Mouse (Mus musculus): ENCODE data around the gene Gm10295. TPM values are rescaled to one million over a fixed set of nuclear protein-coding genes. Genes with fewer than 3 reads are reported as not detected.

Gm10295 gene
- polyA plus RNA-seq, 1 experiment from 2014 or later: not detected

- no peak overlapping the region for H3K9ac ChIP-seq (replicated peaks; ENCODE audit: low read length)
- H3K27me3 ChIP-seq (ENCODE audit: control insufficient read depth, insufficient read depth, low read length): no peaks in the 10 kb centered on the region
- DNase-seq (ENCODE audit: low spot score) (no peak), ATAC-seq (replicated peaks; ENCODE audit: insufficient number of reproducible peaks, low FRiP score, low TSS enrichment, low read depth) (no peak)
- no peaks in the 10 kb centered on the region; the same call in 1 of the 2 replicates for H3K4me1 ChIP-seq (ENCODE audit: control insufficient read depth, insufficient read depth, low read length)
- no peak overlapping the region for H3K4me2 ChIP-seq (ENCODE audit: low read depth, low read length)
- H3K4me3 ChIP-seq (ENCODE audit: low read depth, low read length): no peak overlapping the region
- no peak overlapping the region for H3K27ac ChIP-seq (replicated peaks; ENCODE audit: low read depth, low read length)
- 25% methylated on average over 6 of the region's 6 CpGs for WGBS
- no peaks in the 10 kb centered on the region for H3K9me3 ChIP-seq (replicated peaks; ENCODE audit: control insufficient read depth, low read length)
- no peaks in the 10 kb centered on the region for H3K36me3 ChIP-seq (replicated peaks; ENCODE audit: control insufficient read depth, insufficient read depth, low read depth, low read length)
Measured at GRCm38 (mm10) chr7:71386050-71386449, 34.8 kb upstream of the Gm10295 start.

- H3K4me3 ChIP-seq (ENCODE audit: low read depth, low read length): no peak overlapping the region
- no peaks in the 10 kb centered on the region for H3K27me3 ChIP-seq (ENCODE audit: control insufficient read depth, insufficient read depth, low read length)
- no peaks in the 10 kb centered on the region for H3K36me3 ChIP-seq (replicated peaks; ENCODE audit: control insufficient read depth, insufficient read depth, low read depth, low read length)
- no peaks in the 10 kb centered on the region for H3K9me3 ChIP-seq (replicated peaks; ENCODE audit: control insufficient read depth, low read length)
- WGBS: 36% methylated on average over 7 of the region's 7 CpGs
- H3K27ac ChIP-seq (replicated peaks; ENCODE audit: low read depth, low read length): no peak overlapping the region
- no peak for ATAC-seq (replicated peaks; ENCODE audit: insufficient number of reproducible peaks, low FRiP score, low TSS enrichment, low read depth)
- H3K4me1 ChIP-seq (ENCODE audit: control insufficient read depth, insufficient read depth, low read length): no peaks in the 10 kb centered on the region; the same call in 1 of the 2 replicates
- H3K9ac ChIP-seq (replicated peaks; ENCODE audit: low read length): no peak overlapping the region
- no peak overlapping the region for H3K4me2 ChIP-seq (ENCODE audit: low read depth, low read length)
- no peak for DNase-seq (ENCODE audit: low spot score)
Measured at GRCm38 (mm10) chr7:71384921-71385320, 33.6 kb upstream of the Gm10295 start.

DNA sequence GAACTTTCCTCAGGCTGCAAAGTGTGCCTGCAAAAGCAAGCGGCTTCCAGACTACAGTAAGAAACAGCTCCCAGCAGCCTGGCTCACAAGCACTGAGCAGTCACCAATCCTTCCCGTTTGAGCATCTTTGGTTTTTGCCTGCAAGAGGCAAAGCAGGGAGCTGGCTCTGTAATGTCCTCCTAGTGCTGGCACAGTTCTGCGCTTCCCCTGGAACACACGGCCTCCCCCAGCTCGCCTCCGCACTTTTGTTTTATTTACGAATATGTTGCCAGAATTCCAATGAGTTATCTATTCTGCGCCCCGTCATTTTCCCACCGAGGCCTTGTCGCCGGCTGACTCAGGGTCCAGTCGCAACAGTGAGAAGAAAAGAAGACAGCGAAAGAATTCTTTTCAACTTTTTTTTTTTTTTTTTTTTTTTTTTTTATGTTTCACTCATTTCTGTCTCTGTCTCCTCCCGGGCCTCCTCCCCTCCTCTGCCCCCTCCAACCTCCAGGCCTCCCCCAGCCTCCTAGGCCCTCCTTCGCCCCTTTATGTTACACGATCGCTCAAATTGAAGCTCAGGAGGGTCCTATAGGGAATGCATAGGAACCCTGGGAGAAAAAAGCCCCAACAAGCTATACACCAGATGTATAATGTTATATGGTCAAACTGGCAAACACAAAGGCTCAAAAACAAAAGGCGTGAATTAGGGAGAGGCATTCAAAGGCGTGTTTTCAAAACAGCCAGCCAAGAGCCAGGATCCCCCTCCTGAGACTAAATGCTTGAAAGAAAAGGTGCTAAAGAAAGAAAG, 32.3 kb upstream of the Gm10295 start:
- Histone ChIP-seq H3K9ac (replicated peaks; ENCODE audit: low read length) (peak overlapping the region; percentile 14; the same call in 1 of the 2 replicates), H3K36me3 (replicated peaks; ENCODE audit: control insufficient read depth, insufficient read depth, low read depth, low read length) (no peaks in the 10 kb centered on the region), H3K27ac (replicated peaks; ENCODE audit: low read depth, low read length) (peak overlapping the region; percentile 43; the same call in 1 of the 2 replicates), H3K4me3 (ENCODE audit: low read depth, low read length) (no peak overlapping the region), H3K27me3 (ENCODE audit: control insufficient read depth, insufficient read depth, low read length) (no peaks in the 10 kb centered on the region), H3K4me2 (ENCODE audit: low read depth, low read length) (peak overlapping the region; percentile 2; the same call in 1 of the 2 replicates), H3K4me1 (ENCODE audit: control insufficient read depth, insufficient read depth, low read length) (no peaks in the 10 kb centered on the region; the same call in 1 of the 2 replicates), H3K9me3 (replicated peaks; ENCODE audit: control insufficient read depth, low read length) (no peaks in the 10 kb centered on the region)
- peak; percentile 79 for ATAC-seq (replicated peaks; ENCODE audit: insufficient number of reproducible peaks, low FRiP score, low TSS enrichment, low read depth)
- 15% methylated on average over 20 of the region's 20 CpGs for WGBS
- peak; percentile 60 for DNase-seq (ENCODE audit: low spot score)

GRCm38 (mm10) chr7:71379826-71380825, 28.8 kb upstream of the Gm10295 start:
- no peaks in the 10 kb centered on the region; the same call in 1 of the 2 replicates for H3K4me1 ChIP-seq (ENCODE audit: control insufficient read depth, insufficient read depth, low read length)

GRCm38 (mm10) chr7:71378812-71379760, 27.8 kb upstream of the Gm10295 start:
- Histone ChIP-seq H3K4me2 (ENCODE audit: low read depth, low read length) (no peak overlapping the region), H3K36me3 (replicated peaks; ENCODE audit: control insufficient read depth, insufficient read depth, low read depth, low read length) (no peaks in the 10 kb centered on the region), H3K27ac (replicated peaks; ENCODE audit: low read depth, low read length) (no peak overlapping the region), H3K9ac (replicated peaks; ENCODE audit: low read length) (no peak overlapping the region), H3K9me3 (replicated peaks; ENCODE audit: control insufficient read depth, low read length) (no peaks in the 10 kb centered on the region), H3K4me1 (ENCODE audit: control insufficient read depth, insufficient read depth, low read length) (no peaks in the 10 kb centered on the region; the same call in 1 of the 2 replicates), H3K4me3 (ENCODE audit: low read depth, low read length) (no peak overlapping the region), H3K27me3 (ENCODE audit: control insufficient read depth, insufficient read depth, low read length) (no peaks in the 10 kb centered on the region)
- DNase-seq (ENCODE audit: low spot score) (peak; percentile 78), ATAC-seq (replicated peaks; ENCODE audit: insufficient number of reproducible peaks, low FRiP score, low TSS enrichment, low read depth) (no peak; the same call in 1 of the 2 replicates)
- 63% methylated on average over 18 of the region's 18 CpGs for WGBS

More at GRCm38 (mm10) chr7:71379826-71380825, 28.8 kb upstream of the Gm10295 start:
- Histone ChIP-seq H3K36me3 (replicated peaks; ENCODE audit: control insufficient read depth, insufficient read depth, low read depth, low read length) (no peaks in the 10 kb centered on the region), H3K4me2 (ENCODE audit: low read depth, low read length) (no peak overlapping the region), H3K9me3 (replicated peaks; ENCODE audit: control insufficient read depth, low read length) (no peaks in the 10 kb centered on the region), H3K27ac (replicated peaks; ENCODE audit: low read depth, low read length) (no peak overlapping the region), H3K9ac (replicated peaks; ENCODE audit: low read length) (no peak overlapping the region), H3K4me3 (ENCODE audit: low read depth, low read length) (no peak overlapping the region), H3K27me3 (ENCODE audit: control insufficient read depth, insufficient read depth, low read length) (no peaks in the 10 kb centered on the region)
- 12% methylated on average over 18 of the region's 18 CpGs for WGBS
- ATAC-seq (replicated peaks; ENCODE audit: insufficient number of reproducible peaks, low FRiP score, low TSS enrichment, low read depth): peak; percentile 11; the same call in 1 of the 2 replicates
- DNase-seq (ENCODE audit: low spot score): peak; percentile 45

GRCm38 (mm10) chr7:71377983-71378382, 26.7 kb upstream of the Gm10295 start:
- H3K27ac ChIP-seq (replicated peaks; ENCODE audit: low read depth, low read length): no peak overlapping the region
- DNase-seq (ENCODE audit: low spot score) (peak; percentile 9), ATAC-seq (replicated peaks; ENCODE audit: insufficient number of reproducible peaks, low FRiP score, low TSS enrichment, low read depth) (no peak)
- H3K4me3 ChIP-seq (ENCODE audit: low read depth, low read length): no peak overlapping the region
- H3K27me3 ChIP-seq (ENCODE audit: control insufficient read depth, insufficient read depth, low read length): no peaks in the 10 kb centered on the region
- no peaks in the 10 kb centered on the region for H3K36me3 ChIP-seq (replicated peaks; ENCODE audit: control insufficient read depth, insufficient read depth, low read depth, low read length)
- no peak overlapping the region for H3K4me2 ChIP-seq (ENCODE audit: low read depth, low read length)
- H3K9me3 ChIP-seq (replicated peaks; ENCODE audit: control insufficient read depth, low read length): no peaks in the 10 kb centered on the region
- H3K4me1 ChIP-seq (ENCODE audit: control insufficient read depth, insufficient read depth, low read length): no peaks in the 10 kb centered on the region; the same call in 1 of the 2 replicates
- H3K9ac ChIP-seq (replicated peaks; ENCODE audit: low read length): no peak overlapping the region
- 59% methylated on average over 6 of the region's 6 CpGs for WGBS

DNA sequence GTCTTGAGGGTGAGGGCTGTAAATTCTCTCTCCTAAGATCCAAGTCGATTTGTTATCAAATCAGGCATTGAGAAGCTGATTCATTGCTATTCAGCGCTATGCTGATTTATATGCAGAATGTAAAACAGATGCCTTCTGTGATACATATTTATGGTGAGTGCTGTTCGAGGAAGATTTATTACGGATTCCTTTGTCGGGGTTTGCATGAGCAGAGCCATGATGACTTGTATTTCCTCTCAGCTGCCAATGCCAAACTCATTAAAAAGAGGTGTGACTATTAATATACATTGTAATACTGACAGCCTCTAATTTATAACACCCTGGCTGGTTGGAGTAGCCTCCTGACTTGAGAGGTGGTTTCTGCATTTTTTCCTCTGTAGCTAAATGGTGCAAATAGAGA, 22.8 kb upstream of the Gm10295 start:
- no peaks in the 10 kb centered on the region for H3K9me3 ChIP-seq (replicated peaks; ENCODE audit: control insufficient read depth, low read length)
- no peak overlapping the region for H3K4me2 ChIP-seq (ENCODE audit: low read depth, low read length)
- no peaks in the 10 kb centered on the region for H3K27me3 ChIP-seq (ENCODE audit: control insufficient read depth, insufficient read depth, low read length)
- no peak overlapping the region for H3K27ac ChIP-seq (replicated peaks; ENCODE audit: low read depth, low read length)
- H3K4me1 ChIP-seq (ENCODE audit: control insufficient read depth, insufficient read depth, low read length): no peaks in the 10 kb centered on the region
- H3K4me3 ChIP-seq (ENCODE audit: low read depth, low read length): no peak overlapping the region
- ATAC-seq (replicated peaks; ENCODE audit: insufficient number of reproducible peaks, low FRiP score, low TSS enrichment, low read depth) (no peak), DNase-seq (ENCODE audit: low spot score) (no peak)
- H3K9ac ChIP-seq (replicated peaks; ENCODE audit: low read length): no peak overlapping the region
- 76% methylated on average over 5 of the region's 5 CpGs for WGBS
- H3K36me3 ChIP-seq (replicated peaks; ENCODE audit: control insufficient read depth, insufficient read depth, low read depth, low read length): no peaks in the 10 kb centered on the region

Data from embryonic facial prominence, embryonic 11.5 days (tissue).